Mouse (Mus musculus): ENCODE data around the gene Pnpo. TPM values are rescaled to one million over a fixed set of nuclear protein-coding genes. Genes with fewer than 3 reads are reported as not detected.

Pnpo gene
- 19.0 and 21.9 TPM in 2 replicates for polyA plus RNA-seq (2014; fragmentation: Nextera tagmentation; extraction: Ambion mirVana)

DNA sequence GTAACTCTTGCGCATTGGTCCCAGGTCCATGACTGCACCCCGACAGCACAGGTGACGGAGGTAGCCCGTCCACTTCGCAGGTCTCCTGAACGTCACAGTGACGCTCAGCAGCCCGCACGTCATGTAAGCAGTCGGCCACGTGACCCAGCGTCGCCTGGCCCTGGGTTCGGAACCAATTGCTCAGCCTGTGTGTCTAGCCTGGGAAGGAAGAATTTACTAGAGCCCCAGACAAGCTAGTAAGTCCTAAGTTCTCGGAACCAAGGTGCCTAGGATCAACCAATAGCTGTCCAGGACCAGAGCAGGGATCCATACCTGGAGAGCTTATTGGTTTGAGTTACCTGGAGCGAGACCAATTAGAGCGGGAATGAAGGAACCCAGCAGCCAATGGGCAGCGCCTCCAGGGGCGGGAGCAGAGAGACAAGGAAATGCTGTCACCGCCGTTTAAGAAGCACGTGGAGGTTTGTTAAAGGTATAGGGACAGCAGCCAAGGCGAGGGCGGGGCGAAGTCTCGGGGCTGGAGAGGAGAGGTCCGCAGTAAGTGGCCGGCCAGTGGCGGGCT is at the start of gene Pnpo:
TSS of gene Pnpo (minus strand) at position 241 of the 559 bp plus-strand sequence.
- Histone ChIP-seq H3K36me3 (ENCODE audit: control insufficient read depth, insufficient read depth, low read length) (no peaks in the 10 kb centered on the region), H3K4me3 (ENCODE audit: low read depth, low read length) (peak within 1 kb of the TSS; percentile 46), H3K27ac (ENCODE audit: low read depth, low read length) (no peak within 1 kb of the TSS), H3K9ac (ENCODE audit: low read length) (peak within 1 kb of the TSS; percentile 65), H3K9me3 (replicated peaks; ENCODE audit: control insufficient read depth, low read length) (no peaks in the 10 kb centered on the region), H3K4me1 (ENCODE audit: control insufficient read depth, insufficient read depth, low read length) (peaks cover 11% of the 10 kb centered on the region), H3K4me2 (ENCODE audit: low read length) (peak within 1 kb of the TSS; percentile 96), H3K27me3 (replicated peaks; ENCODE audit: control insufficient read depth, insufficient read depth, low read length) (no peaks in the 10 kb centered on the region)
- WGBS, result under 1% methylated on average over 29 of the region's 29 CpGs
- DNase-seq (ENCODE audit: low spot score), result peak; percentile 97
- peak; percentile 99 for ATAC-seq

- H3K27me3 ChIP-seq (replicated peaks; ENCODE audit: control insufficient read depth, insufficient read depth, low read length), result no peaks in the 10 kb centered on the region
- no peak for ATAC-seq
- H3K9ac ChIP-seq (ENCODE audit: low read length), result no peak overlapping the region; the same call in 1 of the 2 replicates
- no peak overlapping the region for H3K4me2 ChIP-seq (ENCODE audit: low read length)
- H3K9me3 ChIP-seq (replicated peaks; ENCODE audit: control insufficient read depth, low read length), result no peaks in the 10 kb centered on the region
- DNase-seq (ENCODE audit: low spot score), result no peak
- H3K36me3 ChIP-seq (ENCODE audit: control insufficient read depth, insufficient read depth, low read length), result no peaks in the 10 kb centered on the region
- 63% methylated on average over 8 of the region's 8 CpGs for WGBS
- H3K27ac ChIP-seq (ENCODE audit: low read depth, low read length), result no peak overlapping the region
- no peak overlapping the region for H3K4me3 ChIP-seq (ENCODE audit: low read depth, low read length)
- peaks cover 10% of the 10 kb centered on the region for H3K4me1 ChIP-seq (ENCODE audit: control insufficient read depth, insufficient read depth, low read length)
Measured at GRCm38 (mm10) chr11:96992722-96993311, 49.0 kb upstream of the Pnpo start.

DNA sequence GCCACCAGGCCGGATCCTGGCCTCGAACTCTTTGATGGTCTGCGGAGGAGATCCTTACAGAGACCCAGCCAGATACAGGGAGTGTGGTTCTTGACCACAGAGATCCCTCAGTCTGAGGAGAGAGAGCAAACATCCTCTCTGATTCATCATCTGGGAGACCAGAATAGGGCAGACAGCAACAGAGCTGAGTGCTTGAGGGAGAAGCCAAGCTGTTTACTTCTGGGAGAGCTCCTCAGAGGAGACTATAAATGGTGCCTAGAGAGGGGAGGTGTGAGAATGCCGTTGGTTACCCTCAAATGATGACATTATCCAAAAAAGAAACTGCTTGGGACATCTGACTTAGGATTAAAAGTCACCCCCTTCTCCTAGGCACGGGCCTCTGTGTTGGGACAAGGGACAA is 47.7 kb upstream of the Pnpo start:
- DNase-seq (ENCODE audit: low spot score) (no peak), ATAC-seq (no peak)
- Histone ChIP-seq H3K36me3 (ENCODE audit: control insufficient read depth, insufficient read depth, low read length) (no peaks in the 10 kb centered on the region), H3K27ac (ENCODE audit: low read depth, low read length) (no peak overlapping the region), H3K4me2 (ENCODE audit: low read length) (no peak overlapping the region), H3K4me3 (ENCODE audit: low read depth, low read length) (no peak overlapping the region), H3K9ac (ENCODE audit: low read length) (no peak overlapping the region), H3K9me3 (replicated peaks; ENCODE audit: control insufficient read depth, low read length) (no peaks in the 10 kb centered on the region), H3K4me1 (ENCODE audit: control insufficient read depth, insufficient read depth, low read length) (no peaks in the 10 kb centered on the region; the same call in 1 of the 2 replicates), H3K27me3 (replicated peaks; ENCODE audit: control insufficient read depth, insufficient read depth, low read length) (peaks cover 10% of the 10 kb centered on the region; the same call in 1 of the 2 replicates)
- 84% methylated on average over 5 of the region's 5 CpGs for WGBS

DNA sequence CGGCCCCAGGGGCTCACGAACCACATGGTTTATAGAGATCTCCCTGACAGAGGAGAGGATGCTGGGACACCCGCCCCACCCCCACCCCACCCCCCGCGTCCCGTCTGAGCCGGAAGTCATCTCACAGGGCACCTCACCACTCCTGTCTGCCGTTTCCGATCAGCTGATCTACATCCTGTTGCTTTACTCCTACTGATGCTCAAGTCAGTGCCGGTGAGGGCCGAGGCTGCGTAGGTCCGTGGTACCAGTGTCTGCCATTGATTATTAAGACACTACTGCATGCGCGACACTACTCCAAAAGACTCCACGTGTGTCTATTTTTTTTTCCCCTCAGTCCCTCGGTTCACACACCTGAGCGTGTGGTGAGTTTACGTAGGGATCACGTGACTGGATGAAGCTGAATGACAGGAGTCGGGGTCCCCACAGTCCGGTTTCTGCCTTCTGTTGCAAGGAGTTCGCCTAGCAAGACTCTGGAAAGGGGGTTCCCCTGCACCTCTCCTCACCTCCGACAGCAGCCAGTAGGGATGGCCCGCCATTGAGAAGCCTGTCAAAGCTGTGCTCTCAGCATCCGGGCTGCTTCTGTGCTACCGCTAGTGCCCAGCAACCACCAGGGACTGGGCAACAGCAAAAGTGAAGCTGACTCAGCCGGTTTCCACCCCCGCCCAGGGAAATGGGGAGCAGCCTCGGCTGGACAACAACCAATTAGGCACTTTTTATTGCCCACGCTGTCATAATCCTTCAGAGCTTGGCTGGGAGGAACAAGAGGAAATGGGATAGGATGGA is 44.3 kb upstream of the Pnpo start:
- ATAC-seq, result peak; percentile 62
- peak overlapping the region; percentile 45 for H3K9ac ChIP-seq (ENCODE audit: low read length)
- peaks cover 10% of the 10 kb centered on the region; the same call in 1 of the 2 replicates for H3K27me3 ChIP-seq (replicated peaks; ENCODE audit: control insufficient read depth, insufficient read depth, low read length)

DNA sequence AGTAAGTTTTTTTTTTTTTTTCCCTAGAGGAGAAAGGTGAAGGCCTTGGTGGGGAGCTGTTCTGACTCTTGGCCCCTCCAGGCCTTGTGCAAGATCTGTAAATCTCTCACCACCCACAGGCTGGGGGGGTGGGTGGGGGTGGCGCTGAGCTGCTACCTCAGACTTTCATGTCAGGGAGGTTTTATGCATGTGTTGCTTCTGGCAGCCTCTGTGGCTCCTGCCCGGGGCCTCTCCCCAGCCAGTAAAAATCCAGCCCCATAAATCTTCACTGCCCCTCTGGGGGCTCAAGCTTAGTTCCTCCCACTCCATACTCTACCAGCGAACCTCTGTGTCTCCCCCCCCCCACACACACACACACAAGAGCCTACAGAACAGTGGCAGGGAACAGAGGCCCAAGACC is 42.7 kb upstream of the Pnpo start:
- H3K9ac ChIP-seq (ENCODE audit: low read length), result no peak overlapping the region
- no peak overlapping the region for H3K4me2 ChIP-seq (ENCODE audit: low read length)
- ATAC-seq, result no peak
- no peaks in the 10 kb centered on the region for H3K36me3 ChIP-seq (ENCODE audit: control insufficient read depth, insufficient read depth, low read length)
- H3K27ac ChIP-seq (ENCODE audit: low read depth, low read length), result no peak overlapping the region
- DNase-seq (ENCODE audit: low spot score), result no peak
- no peaks in the 10 kb centered on the region for H3K9me3 ChIP-seq (replicated peaks; ENCODE audit: control insufficient read depth, low read length)
- H3K27me3 ChIP-seq (replicated peaks; ENCODE audit: control insufficient read depth, insufficient read depth, low read length), result peaks cover 10% of the 10 kb centered on the region; the same call in 1 of the 2 replicates
- H3K4me3 ChIP-seq (ENCODE audit: low read depth, low read length), result no peak overlapping the region
- H3K4me1 ChIP-seq (ENCODE audit: control insufficient read depth, insufficient read depth, low read length), result no peaks in the 10 kb centered on the region; the same call in 1 of the 2 replicates
- 64% methylated on average over 3 of the region's 3 CpGs for WGBS

More for the DNA sequence above, 44.3 kb upstream of the Pnpo start:
- WGBS, result 4% methylated on average over 31 of the region's 31 CpGs
- Histone ChIP-seq H3K4me2 (ENCODE audit: low read length) (peak overlapping the region; percentile 58), H3K36me3 (ENCODE audit: control insufficient read depth, insufficient read depth, low read length) (no peaks in the 10 kb centered on the region), H3K4me3 (ENCODE audit: low read depth, low read length) (peak overlapping the region; percentile 22), H3K27ac (ENCODE audit: low read depth, low read length) (no peak overlapping the region), H3K4me1 (ENCODE audit: control insufficient read depth, insufficient read depth, low read length) (no peaks in the 10 kb centered on the region; the same call in 1 of the 2 replicates), H3K9me3 (replicated peaks; ENCODE audit: control insufficient read depth, low read length) (no peaks in the 10 kb centered on the region)
- DNase-seq (ENCODE audit: low spot score), result peak; percentile 47

GRCm38 (mm10) chr11:96984903-96985302 is 41.1 kb upstream of the Pnpo start:
- peaks cover 10% of the 10 kb centered on the region; the same call in 1 of the 2 replicates for H3K27me3 ChIP-seq (replicated peaks; ENCODE audit: control insufficient read depth, insufficient read depth, low read length)
- H3K4me2 ChIP-seq (ENCODE audit: low read length), result no peak overlapping the region
- no peaks in the 10 kb centered on the region; the same call in 1 of the 2 replicates for H3K4me1 ChIP-seq (ENCODE audit: control insufficient read depth, insufficient read depth, low read length)
- no peak overlapping the region for H3K9ac ChIP-seq (ENCODE audit: low read length)
- H3K9me3 ChIP-seq (replicated peaks; ENCODE audit: control insufficient read depth, low read length), result no peaks in the 10 kb centered on the region
- DNase-seq (ENCODE audit: low spot score) (no peak), ATAC-seq (no peak)
- H3K4me3 ChIP-seq (ENCODE audit: low read depth, low read length), result no peak overlapping the region
- H3K27ac ChIP-seq (ENCODE audit: low read depth, low read length), result no peak overlapping the region
- H3K36me3 ChIP-seq (ENCODE audit: control insufficient read depth, insufficient read depth, low read length), result no peaks in the 10 kb centered on the region
- 22% methylated on average over 4 of the region's 4 CpGs for WGBS

- Histone ChIP-seq H3K27me3 (replicated peaks; ENCODE audit: control insufficient read depth, insufficient read depth, low read length) (peaks cover 10% of the 10 kb centered on the region; the same call in 1 of the 2 replicates), H3K4me1 (ENCODE audit: control insufficient read depth, insufficient read depth, low read length) (peaks cover 5% of the 10 kb centered on the region; the same call in 1 of the 2 replicates), H3K36me3 (ENCODE audit: control insufficient read depth, insufficient read depth, low read length) (no peaks in the 10 kb centered on the region), H3K9me3 (replicated peaks; ENCODE audit: control insufficient read depth, low read length) (no peaks in the 10 kb centered on the region), H3K4me2 (ENCODE audit: low read length) (no peak within 1 kb of the TSS), H3K9ac (ENCODE audit: low read length) (no peak within 1 kb of the TSS), H3K27ac (ENCODE audit: low read depth, low read length) (no peak within 1 kb of the TSS), H3K4me3 (ENCODE audit: low read depth, low read length) (no peak within 1 kb of the TSS)
- WGBS, result 81% methylated on average over 7 of the region's 7 CpGs
- DNase-seq (ENCODE audit: low spot score), result no peak
- no peak for ATAC-seq
Measured at GRCm38 (mm10) chr11:96982859-96983258, 39.1 kb upstream of the Pnpo start, which contains the start of gene Sp2. Gene Sp2 (minus strand): TSS chr11:96982959.

GRCm38 (mm10) chr11:96982355-96982754 is 38.6 kb upstream of the Pnpo start:
- Histone ChIP-seq H3K4me2 (ENCODE audit: low read length) (no peak overlapping the region), H3K36me3 (ENCODE audit: control insufficient read depth, insufficient read depth, low read length) (no peaks in the 10 kb centered on the region), H3K27me3 (replicated peaks; ENCODE audit: control insufficient read depth, insufficient read depth, low read length) (peaks cover 7% of the 10 kb centered on the region; the same call in 1 of the 2 replicates), H3K4me3 (ENCODE audit: low read depth, low read length) (no peak overlapping the region), H3K4me1 (ENCODE audit: control insufficient read depth, insufficient read depth, low read length) (peaks cover 5% of the 10 kb centered on the region; the same call in 1 of the 2 replicates), H3K9ac (ENCODE audit: low read length) (no peak overlapping the region), H3K27ac (ENCODE audit: low read depth, low read length) (no peak overlapping the region), H3K9me3 (replicated peaks; ENCODE audit: control insufficient read depth, low read length) (no peaks in the 10 kb centered on the region)
- peak; percentile 86 for DNase-seq (ENCODE audit: low spot score)
- 1% methylated on average over 7 of the region's 7 CpGs for WGBS
- ATAC-seq, result no peak

All from forebrain, embryonic 14.5 days (tissue).